Mouse (Mus musculus) c-Kit-negative CD71-positive TER-119-positive erythroid progenitor cells, embryonic 14.5 days (primary cell): ENCODE data around the gene Nr2f1.
"Not testable (repeated sequence)": the region's sequence is repeated elsewhere in the genome, so short reads cannot be mapped to it uniquely, and the experiment has no call there.

Experiments used
- DNase-seq: peaks from one replicate; pipeline ENCODE4 v3.0.0-alpha.2; 2013; ENCODE audit warnings: low read depth, low spot score

The Nr2f1 gene

DNA sequence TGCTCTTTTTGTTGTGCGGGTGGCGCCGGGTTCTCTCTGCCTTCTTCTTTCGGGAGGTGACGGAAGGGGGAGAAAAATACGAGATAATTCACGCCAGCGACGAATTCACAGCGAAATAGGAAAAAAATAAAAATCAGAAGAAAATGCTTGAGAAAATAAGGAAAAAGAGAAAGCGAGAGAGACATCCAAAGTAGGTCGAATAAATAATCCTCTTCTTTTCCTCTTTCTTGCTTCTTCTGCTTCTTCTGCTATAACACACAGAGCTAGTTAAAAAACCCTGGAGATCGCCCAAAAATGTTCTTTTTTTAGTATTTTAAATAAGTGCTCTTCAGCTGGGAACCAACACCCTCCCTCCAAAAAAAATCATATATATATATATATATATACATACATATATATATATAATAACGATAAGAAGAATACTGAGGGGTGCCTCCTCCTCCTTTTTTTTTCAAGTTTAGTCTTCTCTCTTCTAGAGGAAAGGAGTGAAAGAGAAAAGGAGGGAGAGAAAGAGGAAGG lies at the start of gene Nr2f1:
TSS of gene Nr2f1 (minus strand) at position 116 of the 519 bp plus-strand sequence.
- DNase-seq, result no peak

DNA sequence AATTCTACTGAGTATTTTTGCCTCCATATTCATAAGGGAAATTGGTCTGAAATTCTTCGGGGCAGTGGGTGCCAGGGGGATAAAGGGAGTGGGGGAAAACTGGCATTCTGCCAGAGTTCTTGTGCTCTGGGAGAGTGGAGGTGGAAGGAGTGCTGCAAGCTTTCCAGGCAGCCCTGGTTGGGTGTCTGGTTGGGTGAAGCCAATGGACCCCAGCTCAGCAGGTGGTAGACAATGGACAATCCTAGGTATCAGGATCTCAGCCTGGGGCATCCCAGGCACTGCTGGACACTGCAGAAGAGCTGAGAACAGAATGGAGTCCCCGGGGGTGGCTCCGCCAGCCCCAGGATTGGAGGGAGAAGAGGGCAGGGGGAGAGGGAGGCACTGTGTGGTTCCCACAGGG lies 22.1 kb upstream of the Nr2f1 start:
- DNase-seq, result no peak

DNA sequence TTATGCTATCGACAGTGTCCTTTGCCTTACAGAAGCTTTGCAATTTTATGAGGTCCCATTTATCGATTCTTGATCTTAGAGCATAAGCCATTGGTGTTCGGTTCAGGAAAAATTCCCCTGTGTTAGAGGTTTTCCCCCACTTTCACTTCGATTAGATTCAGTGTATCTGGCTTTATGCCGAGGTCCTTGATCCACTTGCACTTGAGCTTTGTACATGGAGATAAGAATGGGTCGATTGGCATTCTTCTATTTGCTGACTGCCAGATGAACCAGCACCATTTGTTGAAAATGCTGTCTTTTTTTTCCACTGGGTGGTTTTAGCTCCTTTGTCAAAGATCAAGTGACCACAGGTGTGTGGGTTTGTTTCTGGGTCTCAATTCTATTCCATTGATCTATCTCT lies 20.7 kb upstream of the Nr2f1 start:
- not testable (repeated sequence) for DNase-seq

- no peak for DNase-seq
Observed at GRCm38 (mm10) chr13:78215223-78215622, 15.7 kb upstream of the Nr2f1 start.

- no peak for DNase-seq
Observed at GRCm38 (mm10) chr13:78213155-78213554, 13.6 kb upstream of the Nr2f1 start.

- no peak for DNase-seq
Observed at GRCm38 (mm10) chr13:78212111-78212510, 12.6 kb upstream of the Nr2f1 start.

DNA sequence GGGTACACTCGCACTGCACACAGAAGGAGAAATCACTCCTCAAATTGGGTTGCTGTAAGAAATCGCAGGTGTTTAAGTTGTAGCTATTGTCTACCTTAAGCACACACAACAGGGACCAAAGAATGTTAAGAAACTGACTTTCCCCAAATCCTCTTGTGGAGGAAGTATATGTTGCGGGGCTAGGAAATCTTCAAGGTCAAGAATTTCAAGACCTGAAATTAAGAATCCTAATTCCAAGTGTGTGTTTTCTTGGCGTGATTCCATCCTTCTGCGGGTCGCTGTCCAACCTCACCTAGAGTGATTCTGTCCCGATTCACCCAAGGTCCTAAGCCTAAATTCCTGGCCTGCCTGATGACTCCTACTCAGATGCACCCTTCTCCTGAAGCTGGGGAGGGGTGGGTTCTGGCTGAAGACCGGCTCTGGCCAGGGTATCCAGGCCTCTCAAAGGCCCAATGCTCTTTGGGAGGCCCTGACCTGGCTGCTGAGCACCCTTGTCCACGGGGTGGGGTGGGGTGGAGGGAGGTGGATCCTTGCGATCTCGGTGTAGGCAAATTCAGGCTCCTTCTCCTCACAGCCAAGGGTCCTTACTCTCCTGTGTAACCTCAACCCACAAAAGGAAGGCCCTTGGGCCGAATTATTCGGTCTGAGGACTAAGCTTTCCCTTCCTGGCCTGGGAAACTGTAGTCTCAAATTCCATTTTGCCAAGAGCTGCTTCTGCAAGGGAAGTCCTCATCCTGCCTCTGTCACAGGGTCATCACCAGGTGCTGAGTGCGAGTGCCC lies 11.9 kb upstream of the Nr2f1 start:
- DNase-seq, result no peak

GRCm38 (mm10) chr13:78210748-78211089 lies 11.2 kb upstream of the Nr2f1 start:
- no peak for DNase-seq

- no peak for DNase-seq
Observed at GRCm38 (mm10) chr13:78210029-78210747, 10.6 kb upstream of the Nr2f1 start.

- DNase-seq, result no peak
Observed at GRCm38 (mm10) chr13:78209611-78210028, 10.1 kb upstream of the Nr2f1 start.

DNA sequence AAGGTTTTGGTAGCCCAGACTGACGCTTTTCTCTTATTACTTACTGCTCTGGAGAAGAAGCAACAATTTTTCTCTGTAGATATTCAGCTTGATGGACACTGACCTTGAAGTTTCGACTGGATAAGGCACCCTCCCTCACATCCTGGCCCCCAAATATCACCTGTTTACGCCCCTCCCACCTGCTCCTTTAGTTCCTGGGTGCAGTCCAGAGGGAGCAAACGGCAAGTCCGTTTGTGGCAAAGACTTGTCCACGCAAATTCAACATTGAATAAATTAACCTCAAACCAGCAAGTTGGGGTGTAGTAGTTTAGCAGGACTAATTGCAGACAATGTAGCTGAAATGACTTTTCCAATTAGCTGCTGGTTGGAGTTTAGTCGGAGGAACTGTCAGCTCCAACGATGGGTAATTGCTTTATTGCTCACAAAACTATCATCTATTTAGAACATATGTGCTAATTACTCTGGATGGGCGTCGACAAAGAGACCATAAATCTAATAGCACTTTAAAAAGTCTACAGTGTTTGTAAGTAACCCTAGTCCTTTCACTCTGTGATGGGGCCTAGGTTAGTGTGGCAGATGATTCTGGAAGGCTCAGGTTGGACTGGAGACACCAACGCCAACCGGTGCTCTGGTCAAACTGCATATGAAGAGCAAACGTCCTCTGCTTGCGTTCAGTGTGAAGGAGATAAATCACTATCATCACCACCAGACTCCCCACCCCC lies 9.3 kb upstream of the Nr2f1 start:
- no peak for DNase-seq

GRCm38 (mm10) chr13:78207796-78208645 lies 8.5 kb upstream of the Nr2f1 start:
- DNase-seq, result no peak

DNA sequence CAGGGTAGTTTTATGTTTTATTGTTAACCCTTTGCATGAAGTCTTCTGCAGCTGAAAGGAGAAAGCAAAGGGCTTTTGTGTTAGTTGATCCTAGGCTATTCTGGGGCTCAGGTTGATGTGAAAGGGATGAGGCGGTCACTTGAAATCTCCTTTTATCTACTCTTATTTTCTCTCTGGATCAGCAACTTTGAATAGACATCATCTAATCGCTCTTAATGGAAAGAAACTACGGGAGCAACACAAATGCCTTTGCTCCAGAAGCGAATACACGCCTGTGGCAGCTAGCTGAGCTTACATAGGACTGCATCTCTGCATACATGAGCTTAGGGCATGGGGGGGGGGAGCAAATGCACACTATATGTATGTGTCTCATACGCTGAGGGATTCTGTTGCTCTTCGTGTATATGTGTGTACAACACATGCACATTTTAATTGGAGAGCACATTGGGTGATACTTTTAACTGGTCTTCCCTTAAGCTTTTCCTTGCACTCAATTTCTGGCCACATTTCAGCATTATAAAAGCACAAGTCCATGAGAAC lies 7.4 kb upstream of the Nr2f1 start:
- DNase-seq, result no peak

GRCm38 (mm10) chr13:78205426-78205825 lies 5.9 kb upstream of the Nr2f1 start:
- DNase-seq, result no peak

GRCm38 (mm10) chr13:78203348-78204061 lies 3.9 kb upstream of the Nr2f1 start:
- DNase-seq, result no peak

- no peak for DNase-seq
Observed at GRCm38 (mm10) chr13:78202574-78203347, 3.2 kb upstream of the Nr2f1 start.

DNA sequence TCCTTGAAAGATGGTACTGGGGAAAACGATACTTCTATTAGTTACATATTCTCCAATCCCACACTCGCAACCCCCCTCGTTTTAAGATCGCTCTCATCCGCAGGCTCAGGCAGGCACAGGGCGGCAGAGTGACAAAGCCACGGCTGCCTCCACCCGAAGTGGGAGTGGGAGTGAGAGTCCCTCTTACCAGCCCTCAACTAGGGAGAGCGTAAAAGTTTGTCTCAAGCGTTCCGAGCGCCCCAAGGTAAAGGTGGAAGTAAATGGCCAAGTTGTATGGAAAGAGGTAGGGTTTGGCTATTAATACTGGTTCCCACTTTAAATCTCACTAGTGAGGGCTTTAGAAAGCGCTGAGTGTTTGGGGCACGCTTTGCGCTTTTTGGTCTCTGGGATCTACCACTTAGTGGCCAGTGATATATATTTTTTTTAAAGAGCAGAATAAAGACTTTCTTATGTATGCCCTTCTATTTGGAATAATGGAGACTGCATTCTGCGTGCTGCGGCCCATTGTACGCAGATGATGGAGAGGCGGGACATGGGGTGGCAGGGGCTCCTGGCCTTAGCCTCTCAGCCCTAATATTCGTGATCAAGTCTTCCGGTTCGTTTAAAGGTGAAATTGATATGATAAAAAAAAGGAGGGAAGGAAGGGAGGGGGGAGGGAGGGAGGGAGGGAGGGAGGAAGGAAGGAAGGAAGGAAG lies 2.5 kb upstream of the Nr2f1 start:
- DNase-seq, result no peak

DNA sequence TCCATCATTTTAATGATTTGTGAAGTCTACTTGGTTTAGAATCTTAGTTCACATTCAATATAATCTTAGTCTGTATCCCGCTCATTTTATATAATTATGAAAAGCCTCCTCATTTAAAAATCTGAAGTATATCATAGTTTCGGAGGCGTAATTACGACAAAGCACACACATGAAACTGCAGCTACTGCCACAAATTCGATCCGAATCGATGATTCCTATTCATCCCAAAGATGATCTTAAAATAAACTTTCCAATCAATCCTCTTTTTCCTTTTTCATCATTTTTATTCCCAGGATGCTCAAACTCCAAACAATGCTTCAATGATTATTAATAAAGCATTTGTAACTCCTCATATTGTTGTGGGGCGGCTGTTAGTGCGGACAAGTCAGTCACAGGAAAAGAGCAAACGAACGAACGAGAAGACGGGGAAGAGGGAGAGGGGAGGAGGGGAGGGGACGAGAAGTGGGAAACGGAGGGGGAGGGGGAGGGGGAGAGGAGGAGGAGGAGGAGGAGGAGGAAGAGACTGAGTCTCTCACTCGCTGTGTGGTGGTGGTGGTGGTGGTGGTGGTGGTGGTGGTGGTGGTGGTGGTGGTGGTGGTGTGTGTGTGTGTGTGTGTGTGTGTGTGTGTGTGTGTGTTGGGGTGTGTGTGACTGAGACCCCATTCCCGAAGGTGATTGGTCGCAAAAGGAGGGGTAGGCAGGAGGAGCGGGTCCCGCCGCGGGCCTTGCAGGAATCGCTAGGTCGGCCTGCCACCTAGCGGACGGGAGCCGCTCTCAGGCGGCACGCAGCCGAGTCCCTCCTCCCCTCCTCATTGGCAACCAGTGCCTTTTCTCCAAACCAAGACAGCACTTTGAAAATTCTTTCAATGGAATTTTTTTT lies 1.7 kb upstream of the Nr2f1 start:
- DNase-seq, result no peak
